Mouse (Mus musculus): ENCODE results near the gene Frmd4a.

Gene Frmd4a

DNA sequence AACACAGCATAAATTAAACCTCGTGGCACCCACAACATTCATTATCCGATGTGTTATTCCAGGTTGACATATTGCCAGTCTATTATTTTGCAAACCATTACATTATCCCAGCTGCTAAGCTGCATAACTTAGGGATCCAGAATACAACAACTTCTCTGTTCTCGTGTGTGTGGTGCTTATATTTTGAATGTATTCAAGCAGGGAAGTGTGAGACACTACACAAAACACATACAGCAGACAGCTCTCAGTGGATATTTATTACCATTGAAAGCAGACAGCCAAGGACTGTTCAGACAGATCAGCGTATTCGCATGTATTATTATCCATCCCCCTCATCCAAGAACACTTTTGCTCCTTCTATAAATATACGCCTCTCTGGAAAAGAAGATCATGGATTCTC lies 289.6 kb downstream of the Frmd4a start:
- TF ChIP-seq GATA4 (IDR thresholded peaks at IDR 0.05; ENCODE audit: insufficient replicate concordance, low read length), result no peak

GRCm38 (mm10) chr2:4314545-4314944 lies 297.0 kb downstream of the Frmd4a start:
- no peak for TF ChIP-seq GATA4 (IDR thresholded peaks at IDR 0.05; ENCODE audit: insufficient replicate concordance, low read length)

- no peak for TF ChIP-seq GATA4 (IDR thresholded peaks at IDR 0.05; ENCODE audit: insufficient replicate concordance, low read length)
Observed at GRCm38 (mm10) chr2:4316589-4316988, 299.1 kb downstream of the Frmd4a start.

DNA sequence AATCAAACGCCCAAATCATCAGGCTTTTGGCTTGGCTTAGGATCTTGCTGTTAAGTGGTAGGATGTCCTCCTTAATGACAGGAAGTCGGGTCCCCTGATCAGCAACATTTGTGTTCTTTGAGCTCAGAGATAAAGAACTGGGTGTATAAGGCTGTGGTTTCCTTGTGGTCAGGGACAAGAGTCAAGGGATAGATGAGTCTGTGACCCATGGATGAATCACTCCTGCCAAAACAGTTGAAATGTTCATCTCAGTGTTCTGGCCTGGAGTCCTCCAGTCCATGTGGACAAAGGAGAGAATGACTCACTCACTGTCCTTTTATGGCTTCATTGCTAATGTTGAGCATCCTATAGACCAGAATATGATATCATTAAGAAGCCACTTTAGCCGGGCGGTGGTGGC lies 300.6 kb downstream of the Frmd4a start:
- TF ChIP-seq GATA4 (IDR thresholded peaks at IDR 0.05; ENCODE audit: insufficient replicate concordance, low read length), result peak; percentile 70

DNA sequence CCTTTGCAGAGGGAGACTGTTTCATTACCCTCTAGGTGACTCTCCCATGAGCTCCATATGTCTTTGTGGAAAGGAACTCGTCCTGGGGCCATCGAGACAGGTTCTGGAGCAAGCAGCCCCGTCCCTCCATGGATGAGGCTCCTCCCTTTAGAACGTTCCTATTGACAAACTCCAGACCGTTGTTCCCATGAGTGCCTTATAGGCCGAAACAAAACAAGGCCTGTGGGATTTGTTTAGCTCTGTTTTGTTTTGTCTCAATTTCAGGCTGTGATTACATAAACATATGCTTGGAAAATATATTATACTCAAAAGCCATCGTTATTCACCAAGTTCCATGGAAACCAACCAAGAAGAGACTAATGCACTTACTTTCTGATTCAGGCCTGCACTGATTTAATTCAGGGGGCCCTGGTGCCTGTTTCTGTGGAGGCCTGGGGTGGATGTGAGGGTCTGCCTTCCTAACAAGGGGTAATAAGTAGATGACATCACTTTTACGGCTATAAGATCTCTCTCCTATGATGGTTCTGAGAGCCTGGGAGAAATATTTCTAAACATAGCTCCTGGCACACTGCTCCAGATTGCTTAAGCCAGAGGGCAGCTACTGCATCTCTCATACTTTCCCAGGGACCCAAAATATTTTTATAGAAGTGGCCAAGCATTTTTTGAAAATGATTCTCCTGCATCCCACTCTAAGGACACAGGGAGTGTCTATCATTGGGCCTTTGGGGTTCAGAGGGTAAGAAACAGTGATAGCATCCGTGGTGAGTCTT lies 308.9 kb downstream of the Frmd4a start:
- TF ChIP-seq GATA4 (IDR thresholded peaks at IDR 0.05; ENCODE audit: insufficient replicate concordance, low read length), result no peak

- TF ChIP-seq GATA4 (IDR thresholded peaks at IDR 0.05; ENCODE audit: insufficient replicate concordance, low read length), result no peak
Observed at GRCm38 (mm10) chr2:4327011-4327340, 309.5 kb downstream of the Frmd4a start.

DNA sequence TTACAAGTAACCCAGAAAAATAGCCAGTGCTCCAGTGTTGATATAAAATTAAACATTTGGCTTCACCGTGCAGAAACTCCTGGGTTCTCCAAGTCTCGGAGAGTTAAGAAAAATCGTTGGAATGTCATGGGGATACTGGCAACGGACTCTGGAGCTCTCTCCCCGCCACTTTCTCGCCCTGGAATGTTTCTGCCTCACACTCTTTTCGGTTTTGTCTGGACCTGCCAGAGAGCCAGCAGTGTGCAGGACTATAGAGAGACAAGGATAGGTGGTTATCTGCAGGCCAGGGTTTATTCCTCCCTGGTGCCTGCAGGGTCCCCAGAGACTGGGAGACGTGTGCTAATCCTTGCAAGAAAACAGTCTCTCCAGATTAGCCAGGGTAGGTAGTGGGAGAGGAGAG lies 314.9 kb downstream of the Frmd4a start:
- TF ChIP-seq GATA4 (IDR thresholded peaks at IDR 0.05; ENCODE audit: insufficient replicate concordance, low read length), result no peak

DNA sequence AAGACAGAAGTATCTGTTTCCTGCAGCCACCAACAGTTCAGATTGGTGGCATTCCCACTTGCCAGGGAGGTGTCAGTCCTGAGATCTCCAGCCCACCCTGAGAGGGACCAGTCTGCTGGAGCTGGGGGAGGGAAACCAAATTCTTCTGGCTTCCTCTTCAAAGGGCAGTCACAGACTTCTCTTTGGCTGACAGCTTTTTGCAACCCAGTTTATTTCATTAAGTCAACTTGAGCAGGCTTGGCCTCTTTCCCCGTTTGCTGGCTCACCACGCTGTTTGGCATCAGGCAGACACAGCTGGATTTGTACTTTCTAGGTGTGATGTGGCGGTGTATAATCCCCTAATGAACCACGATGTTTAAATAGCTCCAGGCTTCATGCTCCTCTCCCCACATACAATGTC lies 316.7 kb downstream of the Frmd4a start:
- TF ChIP-seq GATA4 (IDR thresholded peaks at IDR 0.05; ENCODE audit: insufficient replicate concordance, low read length), result no peak

DNA sequence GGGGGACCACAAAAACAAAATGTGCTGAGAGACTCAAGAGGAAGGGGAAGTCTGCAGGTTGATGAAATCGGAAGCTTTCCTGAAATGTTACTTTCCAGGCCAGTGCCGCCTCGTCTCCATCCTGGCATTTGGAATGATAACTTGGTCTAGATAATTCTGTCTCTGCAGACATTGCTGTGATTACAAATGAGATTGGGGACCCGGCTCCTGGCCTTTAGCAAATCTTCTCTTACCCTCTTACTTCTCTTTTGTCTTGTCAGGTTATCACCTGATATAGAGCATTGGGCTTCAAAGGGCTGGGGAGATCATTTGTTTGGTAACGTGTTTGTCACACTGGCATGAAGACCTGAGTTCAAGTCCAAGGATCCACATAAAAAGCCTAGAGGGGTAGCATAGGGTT lies 317.4 kb downstream of the Frmd4a start:
- TF ChIP-seq GATA4 (IDR thresholded peaks at IDR 0.05; ENCODE audit: insufficient replicate concordance, low read length), result no peak

DNA sequence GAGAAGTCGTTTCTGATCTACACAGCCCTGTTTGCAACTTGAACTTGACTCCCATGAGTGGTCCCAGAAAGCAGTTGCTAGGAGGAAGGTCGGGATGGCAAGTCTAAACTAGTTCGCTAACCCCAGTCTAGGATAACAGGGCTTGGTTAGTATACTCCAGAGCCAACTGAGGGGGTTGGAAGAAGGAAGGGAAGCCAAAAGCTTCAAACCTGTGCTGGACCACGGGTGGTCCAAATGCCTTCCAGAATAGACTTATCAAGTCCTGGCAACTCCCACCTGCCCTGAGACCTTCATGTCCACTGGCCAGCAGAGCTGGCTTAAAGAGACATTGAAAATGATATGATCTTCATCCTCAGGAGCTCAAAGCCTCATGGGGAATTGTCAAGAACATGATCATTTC lies 318.4 kb downstream of the Frmd4a start:
- no peak for TF ChIP-seq GATA4 (IDR thresholded peaks at IDR 0.05; ENCODE audit: insufficient replicate concordance, low read length)

GRCm38 (mm10) chr2:4339128-4339527 lies 321.6 kb downstream of the Frmd4a start:
- no peak for TF ChIP-seq GATA4 (IDR thresholded peaks at IDR 0.05; ENCODE audit: insufficient replicate concordance, low read length)

DNA sequence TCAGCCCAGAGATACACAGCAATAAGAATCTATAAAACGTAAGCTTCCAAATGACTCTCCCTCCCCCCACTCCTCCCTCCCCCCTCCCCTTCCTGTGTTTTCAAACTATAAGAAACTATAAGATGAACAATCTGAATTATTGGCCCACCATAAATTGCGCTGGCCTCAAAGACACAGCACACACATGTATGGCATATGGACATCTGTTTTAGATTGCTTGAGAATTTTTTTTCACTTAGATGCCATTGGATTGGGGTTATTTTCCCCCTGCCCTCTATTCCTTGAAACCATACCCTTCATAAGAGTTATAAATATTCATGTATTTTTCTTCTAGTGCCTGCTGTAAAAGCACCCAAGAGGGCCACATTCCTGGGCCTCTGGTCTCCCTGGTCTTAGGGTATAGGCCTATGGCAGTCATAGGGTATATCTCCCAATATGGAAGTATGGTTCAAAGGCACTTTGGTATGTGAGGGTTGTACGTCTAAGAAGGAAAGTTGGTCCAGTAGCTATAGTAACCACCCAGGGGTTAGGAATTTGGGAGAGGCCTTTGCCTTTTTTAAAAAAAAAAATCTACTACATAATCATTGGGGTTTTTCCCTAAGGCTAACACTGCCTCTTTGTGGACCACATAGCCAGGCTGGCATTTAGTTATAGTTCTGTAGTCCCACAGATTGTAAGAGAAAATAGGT lies 322.2 kb downstream of the Frmd4a start:
- TF ChIP-seq GATA4 (IDR thresholded peaks at IDR 0.05; ENCODE audit: insufficient replicate concordance, low read length), result no peak

- no peak for TF ChIP-seq GATA4 (IDR thresholded peaks at IDR 0.05; ENCODE audit: insufficient replicate concordance, low read length)
Observed at GRCm38 (mm10) chr2:4340378-4340777, 322.9 kb downstream of the Frmd4a start.

GRCm38 (mm10) chr2:4341141-4341540 lies 323.6 kb downstream of the Frmd4a start:
- no peak for TF ChIP-seq GATA4 (IDR thresholded peaks at IDR 0.05; ENCODE audit: insufficient replicate concordance, low read length)

DNA sequence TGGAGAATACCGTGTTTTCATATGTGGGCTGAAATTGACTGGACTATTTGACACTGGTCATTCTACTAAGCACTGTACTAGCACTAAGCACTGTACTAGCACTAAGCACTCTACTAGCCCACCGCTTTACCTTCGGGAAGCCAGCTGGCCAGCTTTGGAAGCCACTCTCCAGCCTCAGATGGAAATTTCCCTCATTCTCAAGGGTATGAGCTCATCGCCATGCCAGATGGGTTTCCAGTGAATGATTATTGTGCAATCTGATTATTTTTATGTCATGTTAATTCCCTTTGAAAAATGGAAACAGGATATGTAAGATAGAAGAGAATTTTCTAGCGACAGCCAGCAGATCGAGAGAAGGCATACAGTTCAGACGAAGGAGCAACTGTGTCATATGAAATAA lies 324.5 kb downstream of the Frmd4a start:
- no peak for TF ChIP-seq GATA4 (IDR thresholded peaks at IDR 0.05; ENCODE audit: insufficient replicate concordance, low read length)

DNA sequence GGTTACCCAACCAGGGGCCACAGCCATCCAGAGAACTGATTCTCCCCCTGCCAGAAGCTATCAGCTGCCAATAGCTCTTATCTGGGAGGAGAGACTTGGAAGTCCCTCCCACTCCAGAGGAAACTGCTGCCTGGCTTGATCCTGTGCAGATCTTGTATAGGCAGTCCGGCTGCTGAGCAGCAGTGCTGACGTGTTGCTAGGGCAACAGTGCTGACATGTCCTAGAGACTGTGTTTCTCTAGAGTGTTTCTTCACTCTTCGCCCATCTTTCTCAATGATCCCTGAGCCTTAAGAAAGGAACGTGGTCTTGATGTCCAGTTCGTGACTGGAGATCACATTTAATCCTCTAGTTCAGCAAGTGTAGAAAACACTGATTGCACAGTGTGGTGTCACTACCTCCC lies 326.9 kb downstream of the Frmd4a start:
- no peak for TF ChIP-seq GATA4 (IDR thresholded peaks at IDR 0.05; ENCODE audit: insufficient replicate concordance, low read length)

DNA sequence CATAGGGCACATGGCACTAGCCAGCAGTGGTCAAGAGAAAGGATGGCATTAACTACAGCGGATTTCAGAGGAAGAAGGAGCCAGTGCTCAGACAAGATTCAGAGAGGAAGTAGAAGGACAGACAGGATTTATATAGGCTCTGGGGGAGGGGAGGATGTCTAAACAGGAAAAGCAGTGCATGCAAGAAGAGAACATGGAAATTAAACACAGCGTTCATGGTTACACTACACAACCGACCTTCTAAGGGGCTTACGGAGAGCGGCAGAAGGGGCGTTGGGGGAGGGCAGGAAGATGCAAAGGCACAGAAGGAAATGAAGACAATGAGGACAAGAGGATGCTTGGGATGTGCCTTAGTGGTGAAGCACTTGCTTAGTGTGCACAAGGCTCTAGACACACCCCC lies 328.7 kb downstream of the Frmd4a start:
- TF ChIP-seq GATA4 (IDR thresholded peaks at IDR 0.05; ENCODE audit: insufficient replicate concordance, low read length), result no peak
